Mouse (Mus musculus) heart, adult 2 months (tissue): Measurements from ENCODE around the gene Hmga1. TPM values are rescaled to one million over a fixed set of nuclear protein-coding genes. Genes with fewer than 3 reads are reported as not detected.

Source experiments
- DNase-seq, 2 experiments: peaks; one replicate each; pipeline ENCODE4 v3.0.0; 2021
- H3K27ac ChIP-seq: fragments of 200-600 bp; 2 replicates; pipeline ENCODE4 v1.8.1; 2022
- H3K27me3 ChIP-seq: fragments of 200-500 bp; 2 replicates; pipeline ENCODE4 v1.6.1; 2012; ENCODE audit warnings: mild to moderate bottlenecking, low read length, inconsistent platforms, mixed read lengths; ENCODE audit not compliant: control insufficient read depth, insufficient read depth
- H3K36me3 ChIP-seq: fragments of 200-500 bp; 2 replicates; pipeline ENCODE4 v1.6.1; 2012; ENCODE audit warnings: low read length, inconsistent platforms; ENCODE audit not compliant: control insufficient read depth, insufficient read depth
- H3K4me1 ChIP-seq: fragments of 200-500 bp; 2 replicates; pipeline ENCODE4 v1.6.1; 2011; ENCODE audit warnings: low read length; ENCODE audit not compliant: control insufficient read depth, insufficient read depth
- H3K4me3 ChIP-seq: fragments of 200-600 bp; 2 replicates; pipeline ENCODE4 v1.8.1; 2022
- H3K79me2 ChIP-seq: fragments of 200-500 bp; replicated peaks from 2 replicates; pipeline ENCODE4 v1.6.1; 2012; ENCODE audit warnings: mild to moderate bottlenecking, inconsistent platforms, low read length, moderate library complexity, mixed read lengths; ENCODE audit not compliant: control insufficient read depth, insufficient read depth
- H3K9ac ChIP-seq: fragments of 200-500 bp; 2 replicates; pipeline ENCODE4 v1.6.1; 2012; ENCODE audit warnings: low read depth, mild to moderate bottlenecking, control low read depth, inconsistent platforms, low read length, mixed read lengths
- CTCF ChIP-seq: fragments of 200-600 bp; IDR thresholded peaks from 2 replicates; pipeline ENCODE4 v1.8.1; 2022; ENCODE audit warnings: antibody characterized with exemption, mild to moderate bottlenecking, moderate library complexity
- EP300 ChIP-seq: fragments of 200-500 bp; IDR thresholded peaks from 2 replicates; pipeline ENCODE4 v1.6.1; 2011; ENCODE audit warnings: low read depth, low read length, control low read depth; ENCODE audit not compliant: insufficient read depth
- POLR2A ChIP-seq: fragments of 200-500 bp; IDR thresholded peaks from 2 replicates; pipeline ENCODE4 v1.6.1; 2011; ENCODE audit warnings: mild to moderate bottlenecking, low read depth, low read length, control low read depth; ENCODE audit not compliant: insufficient read depth
- WGBS: fragments of 180-500 bp; shearing (Covaris S2); methylation state at CpG from one replicate; pipeline ENCODE4 v1.1.7; 2018; 5-methylcytosine and 5-hydroxymethylcytosine counted together
- intact Hi-C: fragments of 180-260 bp; cut with DNase I; formaldehyde crosslinking; loops from one replicate; pipeline ENCODE4 v1.15.1; 2025
- polyA plus RNA-seq: library from polyadenylated mRNA; depleted of rRNA; stranded (reverse); fragments of >200 nt; gene quantifications from 2 replicates; pipeline ENCODE4 v1.2.3, GENCODE M21; 2012
- total RNA-seq, 2 experiments: library from RNA; stranded (reverse); gene quantifications; 2 replicates each; pipeline ENCODE4 v1.2.3; 2021

Hmga1 gene
- total and polyA plus RNA-seq, 3 experiments: 47.5 to 73.8 (median 48.2) TPM

- intact Hi-C loops: no loop called here
- H3K27ac ChIP-seq: no peak overlapping the region
- no peak for DNase-seq
- H3K36me3 ChIP-seq: no peaks in the 10 kb centered on the region
- no peaks in the 10 kb centered on the region for H3K4me1 ChIP-seq
- no peaks in the 10 kb centered on the region; the same call in 1 of the 2 replicates for H3K27me3 ChIP-seq
- no peak overlapping the region for H3K4me3 ChIP-seq
- no peaks in the 10 kb centered on the region for H3K79me2 ChIP-seq
- WGBS: 72% methylated on average over 7 of the region's 7 CpGs
- H3K9ac ChIP-seq: no peak overlapping the region
- TF ChIP-seq POLR2A: no peak
- TF ChIP-seq EP300: no peak
- no peak for TF ChIP-seq CTCF
Observed at GRCm38 (mm10) chr17:27523121-27523520, 33.2 kb upstream of the Hmga1 start.

- Histone ChIP-seq H3K27me3 (no peaks in the 10 kb centered on the region), H3K4me3 (no peak overlapping the region), H3K27ac (no peak overlapping the region), H3K9ac (no peak overlapping the region), H3K36me3 (no peaks in the 10 kb centered on the region), H3K4me1 (no peaks in the 10 kb centered on the region), H3K79me2 (no peaks in the 10 kb centered on the region)
- 45% methylated on average over 6 of the region's 6 CpGs for WGBS
- intact Hi-C loops: no loop called here
- no peak for DNase-seq
- TF ChIP-seq CTCF (no peak), EP300 (no peak), POLR2A (no peak)
Observed at GRCm38 (mm10) chr17:27527188-27527587, 29.1 kb upstream of the Hmga1 start.

GRCm38 (mm10) chr17:27528030-27528429, 28.3 kb upstream of the Hmga1 start:
- Histone ChIP-seq H3K27me3 (no peaks in the 10 kb centered on the region), H3K27ac (no peak overlapping the region), H3K79me2 (no peaks in the 10 kb centered on the region), H3K9ac (no peak overlapping the region), H3K36me3 (no peaks in the 10 kb centered on the region), H3K4me1 (no peaks in the 10 kb centered on the region), H3K4me3 (no peak overlapping the region)
- intact Hi-C loops: no loop called here
- no peak for DNase-seq
- 47% methylated on average over 8 of the region's 8 CpGs for WGBS
- TF ChIP-seq CTCF (no peak), EP300 (no peak), POLR2A (no peak)

- intact Hi-C loops: no loop called here
- WGBS: 89% methylated on average over 5 of the region's 5 CpGs
- no peaks in the 10 kb centered on the region for H3K4me1 ChIP-seq
Observed at GRCm38 (mm10) chr17:27528767-27529166, 27.5 kb upstream of the Hmga1 start.

GRCm38 (mm10) chr17:27532095-27532494, 24.2 kb upstream of the Hmga1 start:
- H3K27ac ChIP-seq: no peak overlapping the region

More at GRCm38 (mm10) chr17:27528767-27529166, 27.5 kb upstream of the Hmga1 start:
- no peak for DNase-seq
- Histone ChIP-seq H3K79me2 (no peaks in the 10 kb centered on the region), H3K27ac (no peak overlapping the region), H3K4me3 (no peak overlapping the region), H3K9ac (no peak overlapping the region), H3K27me3 (no peaks in the 10 kb centered on the region), H3K36me3 (no peaks in the 10 kb centered on the region)
- TF ChIP-seq EP300 (no peak), CTCF (no peak), POLR2A (no peak)

GRCm38 (mm10) chr17:27533354-27533753, 22.9 kb upstream of the Hmga1 start:
- Histone ChIP-seq H3K4me1 (no peaks in the 10 kb centered on the region), H3K79me2 (no peaks in the 10 kb centered on the region), H3K9ac (no peak overlapping the region), H3K4me3 (no peak overlapping the region), H3K36me3 (no peaks in the 10 kb centered on the region), H3K27me3 (no peaks in the 10 kb centered on the region), H3K27ac (no peak overlapping the region)
- 86% methylated on average over 3 of the region's 3 CpGs for WGBS
- peak; percentile 28 for TF ChIP-seq CTCF
- TF ChIP-seq EP300: no peak
- intact Hi-C loops: no loop called here
- no peak for DNase-seq

More at GRCm38 (mm10) chr17:27532095-27532494, 24.2 kb upstream of the Hmga1 start:
- no peak for DNase-seq
- WGBS: 85% methylated on average over 8 of the region's 8 CpGs
- Histone ChIP-seq H3K27me3 (no peaks in the 10 kb centered on the region), H3K9ac (no peak overlapping the region), H3K4me3 (no peak overlapping the region), H3K79me2 (no peaks in the 10 kb centered on the region), H3K4me1 (no peaks in the 10 kb centered on the region), H3K36me3 (no peaks in the 10 kb centered on the region)
- intact Hi-C loops: no loop called here
- TF ChIP-seq POLR2A: no peak
- TF ChIP-seq EP300: no peak
- TF ChIP-seq CTCF: no peak
